Mouse (Mus musculus) hindbrain, postnatal 0 days (tissue): ENCODE measurements at regions not wholly inside any gene's neighbourhood (a gene's known extent, or its start where the extent isn't known, plus 50 kb on each side); places are given as distances from the start of the nearest gene placed in this dataset.

Experiments used
- ATAC-seq: fragments of 200-750 bp; cut with Nextera tagmentation; 2 replicates; pipeline ENCODE4 v1.8.0; 2017; ENCODE audit warnings: mild to moderate bottlenecking, moderate TSS enrichment, moderate library complexity
- DNase-seq: peaks from one replicate; pipeline ENCODE4 v3.0.0-alpha.2; 2015; ENCODE audit warnings: low spot score
- H3K27ac ChIP-seq: fragments of 300-500 bp; sonication (generic); 2 replicates; pipeline ENCODE4 v1.5.1; 2014; ENCODE audit warnings: mild to moderate bottlenecking
- H3K27me3 ChIP-seq: fragments of 300-500 bp; sonication (generic); 2 replicates; pipeline ENCODE4 v1.6.1; 2014; ENCODE audit warnings: low read length, mixed read lengths; ENCODE audit not compliant: insufficient read depth
- H3K36me3 ChIP-seq: fragments of 300-500 bp; sonication (generic); 2 replicates; pipeline ENCODE4 v1.6.1; 2014; ENCODE audit warnings: low read length, mixed read lengths; ENCODE audit not compliant: insufficient read depth
- H3K4me1 ChIP-seq: fragments of 300-500 bp; sonication (generic); 2 replicates; pipeline ENCODE4 v1.6.1; 2014; ENCODE audit warnings: antibody characterized with exemption, low read length, mixed read lengths; ENCODE audit not compliant: insufficient read depth
- H3K4me2 ChIP-seq: fragments of 300-500 bp; sonication (generic); 2 replicates; pipeline ENCODE4 v1.6.1; 2014; ENCODE audit warnings: low read depth, mild to moderate bottlenecking, low read length, moderate library complexity, mixed read lengths
- H3K4me3 ChIP-seq: fragments of 300-500 bp; sonication (generic); 2 replicates; pipeline ENCODE4 v1.5.1; 2014; ENCODE audit warnings: low read length
- H3K9ac ChIP-seq: fragments of 300-500 bp; sonication (generic); replicated peaks from 2 replicates; pipeline ENCODE4 v1.6.1; 2014; ENCODE audit warnings: mild to moderate bottlenecking, low read length, moderate library complexity, mixed read lengths
- H3K9me3 ChIP-seq: fragments of 300-500 bp; sonication (generic); 2 replicates; pipeline ENCODE4 v1.6.1; 2016; ENCODE audit warnings: low read length, mixed read lengths
- CTCF ChIP-seq: IDR thresholded peaks from 2 replicates; pipeline ENCODE4 v1.5.1; 2016; ENCODE audit warnings: antibody characterized with exemption, control low read depth, low read depth
- WGBS: fragments of 180-500 bp; shearing (Covaris S2); extraction: QIAGEN DNeasy Blood & Tissue Kit; methylation state at CpG from one replicate; pipeline ENCODE4 v1.1.7; 2014; 5-methylcytosine and 5-hydroxymethylcytosine counted together

DNA sequence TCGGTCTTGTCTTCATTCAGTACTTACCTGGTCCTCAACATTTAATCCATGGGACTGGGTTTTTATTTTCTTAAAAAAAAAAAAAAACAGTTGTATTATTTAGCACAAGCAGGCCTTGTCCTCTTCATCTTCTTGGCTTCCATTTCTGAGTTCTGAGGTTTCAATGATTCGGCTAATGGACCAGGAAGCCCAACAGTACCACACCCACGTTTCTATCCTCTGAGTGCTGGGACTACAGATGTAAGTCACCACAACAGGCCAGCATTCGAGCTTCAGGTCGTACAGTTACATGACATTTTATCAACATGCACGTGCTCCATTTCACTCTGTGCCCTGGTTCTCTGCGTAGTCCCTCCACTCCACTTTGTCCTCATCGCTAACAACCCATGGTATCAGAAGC is 80.7 kb upstream of the 1700025G04Rik start:
- no peaks in the 10 kb centered on the region for H3K36me3 ChIP-seq
- no peak overlapping the region for H3K27ac ChIP-seq
- no peak overlapping the region for H3K4me2 ChIP-seq
- H3K27me3 ChIP-seq = no peaks in the 10 kb centered on the region
- no peak overlapping the region for H3K9ac ChIP-seq
- WGBS = 88% methylated on average over 8 of the region's 8 CpGs
- TF ChIP-seq CTCF = no peak
- no peak for ATAC-seq
- H3K9me3 ChIP-seq = no peaks in the 10 kb centered on the region
- no peak overlapping the region for H3K4me3 ChIP-seq
- no peak for DNase-seq
- no peaks in the 10 kb centered on the region for H3K4me1 ChIP-seq

DNA sequence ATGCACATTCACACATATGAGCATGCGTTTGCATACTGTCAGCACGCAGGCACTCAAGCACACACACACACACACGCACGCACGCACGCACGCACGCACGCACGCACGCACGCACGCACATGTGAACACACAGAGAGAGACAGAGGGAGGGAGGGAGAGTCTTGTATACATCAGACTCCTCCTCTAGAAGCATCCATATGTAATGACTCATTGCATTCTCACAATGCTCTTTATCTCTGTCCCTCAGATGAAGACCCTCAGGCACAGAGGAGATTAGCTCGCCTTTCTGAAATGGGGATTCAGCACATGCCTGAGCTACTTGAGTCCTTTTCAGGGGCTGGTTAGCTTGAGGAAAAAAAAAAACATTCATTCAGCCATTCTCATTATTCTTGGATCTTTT is 79.6 kb upstream of the 1700025G04Rik start:
- Histone ChIP-seq H3K27ac (no peak overlapping the region), H3K4me2 (no peak overlapping the region)
- 72% methylated on average over 14 of the region's 14 CpGs for WGBS

DNA sequence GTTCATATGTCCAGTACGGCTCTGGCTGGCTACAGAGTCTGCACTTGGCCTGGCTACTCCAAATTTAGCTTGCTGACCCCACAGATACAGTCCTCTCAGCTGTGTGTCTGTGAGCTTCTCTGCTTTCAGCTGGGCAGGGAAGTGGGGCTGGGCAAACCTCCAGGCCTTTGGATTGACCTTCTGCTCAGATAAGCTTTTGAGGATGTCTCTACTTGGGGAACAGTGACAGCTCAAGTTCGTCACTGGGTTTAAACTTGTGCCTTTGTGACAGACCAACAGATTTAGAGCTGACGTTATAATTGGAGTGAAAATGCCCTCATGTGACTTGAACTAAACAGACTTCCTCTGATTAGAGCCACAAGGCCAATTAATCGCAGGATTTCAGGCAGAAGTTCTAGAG is 78.4 kb upstream of the 1700025G04Rik start:
- WGBS = 51% methylated on average over 4 of the region's 4 CpGs
- H3K36me3 ChIP-seq = no peaks in the 10 kb centered on the region
- H3K27ac ChIP-seq = no peak overlapping the region
- no peak overlapping the region for H3K4me2 ChIP-seq
- no peaks in the 10 kb centered on the region for H3K27me3 ChIP-seq
- TF ChIP-seq CTCF = no peak
- H3K9me3 ChIP-seq = no peaks in the 10 kb centered on the region
- DNase-seq = peak; percentile 67
- H3K9ac ChIP-seq = no peak overlapping the region
- 0 out of 2 replicates have a peak, but pooled peaks cover 7% of the 10 kb centered on the region for H3K4me1 ChIP-seq
- no peak overlapping the region for H3K4me3 ChIP-seq
- peak; percentile 38; the same call in 1 of the 2 replicates for ATAC-seq

More for the DNA sequence above, 79.6 kb upstream of the 1700025G04Rik start:
- Histone ChIP-seq H3K27me3 (no peaks in the 10 kb centered on the region), H3K4me3 (no peak overlapping the region), H3K9ac (no peak overlapping the region), H3K4me1 (0 out of 2 replicates have a peak, but pooled peaks cover 3% of the 10 kb centered on the region), H3K36me3 (no peaks in the 10 kb centered on the region), H3K9me3 (no peaks in the 10 kb centered on the region)
- no peak for DNase-seq
- ATAC-seq = no peak
- no peak for TF ChIP-seq CTCF

DNA sequence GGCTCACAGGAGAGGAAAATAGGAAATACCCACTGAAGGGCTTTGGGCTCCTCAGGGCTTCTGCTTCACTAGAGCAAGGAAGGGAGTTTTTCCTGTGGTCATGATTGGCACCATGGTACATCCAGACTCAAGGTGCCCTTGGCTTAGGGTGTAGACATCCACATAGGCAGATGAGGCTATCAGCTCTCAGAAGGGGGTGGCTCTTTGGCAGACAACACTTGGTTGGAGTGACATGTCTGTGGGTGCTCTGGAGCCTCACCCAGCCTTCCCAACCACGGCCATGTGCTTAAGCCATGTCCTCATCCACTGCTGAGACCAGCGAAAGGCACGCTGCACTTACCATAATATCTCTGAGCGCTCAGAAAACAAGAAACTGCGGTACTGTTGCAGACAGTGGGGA is 77.8 kb upstream of the 1700025G04Rik start:
- no peaks in the 10 kb centered on the region for H3K36me3 ChIP-seq
- H3K4me1 ChIP-seq = 0 out of 2 replicates have a peak, but pooled peaks cover 7% of the 10 kb centered on the region
- DNase-seq (no peak), ATAC-seq (no peak)
- no peak overlapping the region for H3K27ac ChIP-seq
- no peak for TF ChIP-seq CTCF
- H3K9me3 ChIP-seq = no peaks in the 10 kb centered on the region
- H3K4me2 ChIP-seq = no peak overlapping the region
- H3K9ac ChIP-seq = no peak overlapping the region
- H3K4me3 ChIP-seq = no peak overlapping the region
- WGBS = 78% methylated on average over 5 of the region's 5 CpGs
- no peaks in the 10 kb centered on the region for H3K27me3 ChIP-seq

DNA sequence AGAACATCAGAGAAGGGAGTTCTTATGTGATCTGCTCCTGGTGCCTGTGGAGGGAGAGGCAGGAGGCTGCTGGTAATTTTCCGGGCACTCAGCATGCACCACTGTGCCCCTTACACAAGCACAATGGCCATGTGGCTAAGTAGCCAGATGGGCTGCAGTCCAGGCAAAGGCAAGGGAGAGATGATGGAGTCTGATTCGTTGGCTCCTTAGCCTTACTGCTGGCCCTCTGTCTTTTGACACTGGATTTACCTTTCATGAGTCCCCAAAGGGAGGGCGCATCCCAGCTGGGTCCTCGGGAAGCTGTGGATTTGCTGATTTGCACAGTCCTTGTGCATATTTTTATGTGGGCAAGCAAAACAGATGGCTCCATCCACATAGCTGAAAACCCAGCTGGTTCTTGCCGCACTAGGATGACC is 75.6 kb upstream of the 1700025G04Rik start:
- Histone ChIP-seq H3K9ac (no peak overlapping the region), H3K4me2 (0 out of 2 replicates have a peak overlapping the region, but pooled peaks have one; percentile 6), H3K27me3 (no peaks in the 10 kb centered on the region), H3K9me3 (no peaks in the 10 kb centered on the region), H3K4me3 (no peak overlapping the region), H3K36me3 (no peaks in the 10 kb centered on the region), H3K27ac (peak overlapping the region; percentile 74), H3K4me1 (0 out of 2 replicates have a peak, but pooled peaks cover 7% of the 10 kb centered on the region)
- DNase-seq = peak; percentile 85
- peak; percentile 89 for ATAC-seq
- peak; percentile 38; the same call in 1 of the 2 replicates for TF ChIP-seq CTCF
- 19% methylated on average over 5 of the region's 5 CpGs for WGBS

DNA sequence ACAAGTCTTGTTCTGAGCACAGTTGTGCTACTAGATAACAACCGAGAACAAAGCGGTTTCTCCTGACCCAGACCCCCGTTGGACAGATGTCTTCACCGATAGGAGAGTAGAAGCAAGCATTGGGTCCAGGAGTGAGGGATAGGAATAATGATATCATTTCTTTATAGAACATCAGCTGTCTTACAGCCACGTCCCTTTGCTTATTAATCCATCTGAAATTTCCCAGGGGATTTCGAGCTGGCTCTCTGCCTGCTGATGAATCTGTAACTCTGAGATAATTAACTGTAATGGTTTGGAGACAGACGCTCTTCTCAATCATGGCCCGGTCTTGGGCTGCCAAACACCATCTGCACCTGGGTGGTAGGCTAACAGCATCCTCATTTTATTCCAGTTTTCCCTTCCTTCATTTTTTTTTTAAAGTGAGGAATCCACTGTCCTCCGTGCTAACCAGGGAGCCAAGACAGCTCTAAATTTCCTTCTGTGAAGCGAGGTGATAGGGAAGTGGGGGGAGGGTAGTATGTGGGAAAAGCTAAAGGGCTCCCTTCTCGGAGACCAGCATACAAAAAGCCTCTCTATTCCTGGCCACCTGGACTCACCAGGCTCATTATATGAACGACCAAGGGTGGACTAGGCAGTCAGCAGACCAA is 75.0 kb upstream of the 1700025G04Rik start:
- peak overlapping the region; percentile 6; the same call in 1 of the 2 replicates for H3K4me2 ChIP-seq
- no peak overlapping the region for H3K4me3 ChIP-seq
- H3K27ac ChIP-seq = peak overlapping the region; percentile 74
- no peak overlapping the region for H3K9ac ChIP-seq
- H3K4me1 ChIP-seq = 0 out of 2 replicates have a peak, but pooled peaks cover 7% of the 10 kb centered on the region
- 25% methylated on average over 12 of the region's 12 CpGs for WGBS
- DNase-seq (peak; percentile 87), ATAC-seq (peak; percentile 63)
- TF ChIP-seq CTCF = no peak
- H3K9me3 ChIP-seq = no peaks in the 10 kb centered on the region
- no peaks in the 10 kb centered on the region for H3K36me3 ChIP-seq
- H3K27me3 ChIP-seq = no peaks in the 10 kb centered on the region

DNA sequence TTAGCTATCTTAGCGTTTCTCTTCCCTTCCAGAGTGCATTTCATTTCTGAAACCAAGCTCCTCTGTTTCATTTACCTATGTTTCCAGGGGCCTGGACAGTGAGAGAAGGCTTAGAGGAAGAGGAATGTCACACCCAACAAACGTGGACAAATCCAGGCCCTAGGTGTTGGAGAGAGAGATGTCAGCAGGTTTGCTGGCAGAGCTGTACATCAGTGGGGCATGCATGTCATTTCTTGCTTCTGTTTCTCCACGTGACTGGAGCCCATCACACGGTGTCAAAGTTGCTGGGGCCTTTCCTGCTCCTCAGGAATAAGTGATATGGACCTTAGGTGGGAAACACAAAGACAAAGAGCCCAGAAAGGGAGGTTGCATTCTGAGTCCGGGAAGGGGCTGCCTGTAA is 74.3 kb upstream of the 1700025G04Rik start:
- 67% methylated on average over 5 of the region's 5 CpGs for WGBS
- H3K27ac ChIP-seq = peak overlapping the region; percentile 74; the same call in 1 of the 2 replicates

More for the DNA sequence above, 74.3 kb upstream of the 1700025G04Rik start:
- Histone ChIP-seq H3K36me3 (no peaks in the 10 kb centered on the region), H3K9me3 (no peaks in the 10 kb centered on the region), H3K4me2 (no peak overlapping the region), H3K4me1 (0 out of 2 replicates have a peak, but pooled peaks cover 7% of the 10 kb centered on the region), H3K4me3 (no peak overlapping the region), H3K27me3 (no peaks in the 10 kb centered on the region), H3K9ac (no peak overlapping the region)
- no peak for TF ChIP-seq CTCF
- ATAC-seq (no peak), DNase-seq (no peak)
